Mouse (Mus musculus) limb, embryonic 13.5 days (tissue): ENCODE data around the gene Med7. TPM values are rescaled to one million over a fixed set of nuclear protein-coding genes. Genes with fewer than 3 reads are reported as not detected.

Source experiments
- ATAC-seq: fragments of 200-750 bp; cut with Nextera tagmentation; 2 replicates; pipeline ENCODE4 v1.8.0; 2017; ENCODE audit warnings: low read depth, moderate number of reproducible peaks, moderate TSS enrichment; ENCODE audit not compliant: low FRiP score
- H3K27ac ChIP-seq: fragments of 300-500 bp; sonication (generic); 2 replicates; pipeline ENCODE4 v1.5.1; 2015; ENCODE audit warnings: inconsistent platforms, mild to moderate bottlenecking, moderate library complexity
- H3K27me3 ChIP-seq: fragments of 300-500 bp; sonication (generic); 2 replicates; pipeline ENCODE4 v1.6.1; 2015; ENCODE audit warnings: mild to moderate bottlenecking, inconsistent platforms
- H3K36me3 ChIP-seq: fragments of 300-500 bp; sonication (generic); 2 replicates; pipeline ENCODE4 v1.6.1; 2015; ENCODE audit warnings: inconsistent platforms, mild to moderate bottlenecking, moderate library complexity
- H3K4me1 ChIP-seq: fragments of 300-500 bp; sonication (generic); 2 replicates; pipeline ENCODE4 v1.6.1; 2015; ENCODE audit warnings: inconsistent platforms
- H3K4me2 ChIP-seq: fragments of 300-500 bp; sonication (generic); replicated peaks from 2 replicates; pipeline ENCODE4 v1.6.1; 2015; ENCODE audit warnings: inconsistent platforms, mild to moderate bottlenecking, moderate library complexity
- H3K4me3 ChIP-seq: fragments of 300-500 bp; sonication (generic); 2 replicates; pipeline ENCODE4 v1.5.1; 2015; ENCODE audit warnings: moderate library complexity, mild to moderate bottlenecking, inconsistent platforms
- H3K9ac ChIP-seq: fragments of 300-500 bp; sonication (generic); 2 replicates; pipeline ENCODE4 v1.6.1; 2015; ENCODE audit warnings: mild to moderate bottlenecking, inconsistent platforms
- H3K9me3 ChIP-seq: fragments of 300-500 bp; sonication (generic); 2 replicates; pipeline ENCODE4 v1.6.1; 2016; ENCODE audit warnings: inconsistent platforms
- WGBS: fragments of 180-500 bp; shearing (Covaris S2); methylation state at CpG from one replicate; pipeline ENCODE4 v1.1.7; 2015; 5-methylcytosine and 5-hydroxymethylcytosine counted together
- polyA plus RNA-seq: library from polyadenylated mRNA; unstranded; fragments of >200 nt; fragmentation: Nextera tagmentation; extraction: Ambion mirVana; gene quantifications from 2 replicates; pipeline ENCODE4 v1.2.1, GENCODE M21; 2015

The Med7 gene
- polyA plus RNA-seq, 1 experiment from 2014 or later = 83.4 TPM

DNA sequence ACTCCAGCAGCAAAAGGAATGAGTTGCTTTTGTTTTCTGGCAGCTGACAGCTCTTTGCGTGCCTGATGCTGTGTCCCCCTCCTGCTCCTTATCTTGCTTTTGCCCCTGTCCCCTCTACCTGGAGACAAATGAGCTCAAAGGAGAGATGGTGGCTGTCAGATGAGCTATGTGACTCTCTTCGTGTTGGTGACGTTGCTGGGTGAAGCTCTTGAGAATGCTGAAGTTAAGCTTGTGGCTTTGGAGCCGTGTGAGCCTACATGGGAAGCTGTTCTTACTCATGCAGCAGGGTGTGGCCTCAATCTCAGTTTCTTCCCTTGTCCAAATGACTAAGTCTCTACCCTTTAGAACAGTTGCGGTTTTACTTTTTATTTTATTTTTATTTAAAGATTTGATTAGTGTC is 25.2 kb downstream of the Med7 start:
- H3K27ac ChIP-seq = no peak overlapping the region
- no peaks in the 10 kb centered on the region for H3K9me3 ChIP-seq
- no peak for ATAC-seq
- H3K4me3 ChIP-seq = no peak overlapping the region
- H3K4me1 ChIP-seq = peaks cover 6% of the 10 kb centered on the region; the same call in 1 of the 2 replicates
- H3K36me3 ChIP-seq = no peaks in the 10 kb centered on the region
- no peak overlapping the region for H3K9ac ChIP-seq
- H3K4me2 ChIP-seq = no peak overlapping the region
- H3K27me3 ChIP-seq = no peaks in the 10 kb centered on the region
- 52% methylated on average over 5 of the region's 5 CpGs for WGBS

DNA sequence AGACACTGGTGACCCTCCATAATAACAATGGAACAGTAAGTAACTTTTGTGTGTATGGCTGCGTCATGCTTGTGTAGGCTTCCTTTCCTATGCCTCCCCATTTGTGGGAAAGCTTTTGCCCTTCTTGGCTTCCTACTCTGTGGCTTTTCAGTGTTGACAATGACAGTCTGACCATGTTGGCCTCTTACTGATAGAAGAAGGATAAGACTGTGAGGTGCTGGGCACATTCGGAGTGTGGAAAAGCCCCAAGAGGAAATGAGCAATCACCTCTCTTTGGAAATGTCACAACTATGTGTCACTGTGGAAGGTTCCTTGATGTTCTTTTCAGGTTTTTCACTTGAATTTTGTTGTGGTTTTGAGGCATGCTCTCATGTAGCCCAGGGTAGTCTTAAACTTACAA is 30.2 kb downstream of the Med7 start:
- Histone ChIP-seq H3K4me3 (no peak overlapping the region), H3K4me1 (peaks cover 6% of the 10 kb centered on the region; the same call in 1 of the 2 replicates), H3K9me3 (no peaks in the 10 kb centered on the region), H3K36me3 (no peaks in the 10 kb centered on the region), H3K9ac (no peak overlapping the region), H3K27me3 (no peaks in the 10 kb centered on the region), H3K27ac (no peak overlapping the region), H3K4me2 (no peak overlapping the region)
- ATAC-seq = no peak
- 92% methylated on average over 2 of the region's 2 CpGs for WGBS

DNA sequence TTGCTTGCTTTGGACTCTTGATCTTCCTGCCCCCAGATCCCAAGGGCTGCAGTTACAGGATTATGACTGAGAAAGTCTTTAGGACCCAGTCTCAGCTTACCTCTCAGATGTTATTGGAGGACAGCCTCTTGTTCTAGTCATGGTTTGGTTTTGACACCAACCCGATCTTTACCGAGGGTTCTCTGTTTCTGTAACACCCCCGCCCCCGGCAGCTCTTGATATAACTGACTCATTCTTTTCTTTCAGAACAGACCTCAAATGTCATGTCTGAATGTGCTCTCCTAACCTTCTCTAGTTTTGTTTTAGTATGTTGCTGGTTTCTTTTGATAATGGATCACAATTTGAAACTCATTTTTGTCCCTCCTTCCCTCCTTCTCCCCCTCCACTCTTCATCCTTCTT is 37.5 kb downstream of the Med7 start:
- H3K4me3 ChIP-seq = no peak overlapping the region
- no peak for ATAC-seq
- no peaks in the 10 kb centered on the region for H3K27me3 ChIP-seq
- no peak overlapping the region for H3K4me2 ChIP-seq
- H3K27ac ChIP-seq = no peak overlapping the region
- no peak overlapping the region for H3K9ac ChIP-seq
- WGBS = 83% methylated on average over 4 of the region's 4 CpGs
- no peaks in the 10 kb centered on the region; the same call in 1 of the 2 replicates for H3K9me3 ChIP-seq
- H3K4me1 ChIP-seq = no peaks in the 10 kb centered on the region
- no peaks in the 10 kb centered on the region for H3K36me3 ChIP-seq

DNA sequence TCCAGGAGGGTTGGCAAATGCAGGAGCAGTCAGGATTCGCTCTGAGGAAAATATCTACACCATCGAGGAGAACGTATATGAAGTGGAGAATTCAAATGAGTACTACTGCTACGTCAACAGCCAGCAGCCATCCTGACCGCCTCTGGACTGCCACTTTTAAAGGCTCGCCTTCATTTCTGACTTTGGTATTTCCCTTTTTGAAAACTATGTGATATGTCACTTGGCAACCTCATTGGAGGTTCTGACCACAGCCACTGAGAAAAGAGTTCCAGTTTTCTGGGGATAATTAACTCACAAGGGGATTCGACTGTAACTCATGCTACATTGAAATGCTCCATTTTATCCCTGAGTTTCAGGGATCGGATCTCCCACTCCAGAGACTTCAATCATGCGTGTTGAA is 42.6 kb downstream of the Med7 start:
- ATAC-seq = no peak
- Histone ChIP-seq H3K27me3 (no peaks in the 10 kb centered on the region), H3K9me3 (no peaks in the 10 kb centered on the region; the same call in 1 of the 2 replicates), H3K4me3 (no peak overlapping the region), H3K36me3 (no peaks in the 10 kb centered on the region), H3K9ac (no peak overlapping the region), H3K4me2 (no peak overlapping the region), H3K4me1 (no peaks in the 10 kb centered on the region), H3K27ac (no peak overlapping the region)
- 81% methylated on average over 9 of the region's 9 CpGs for WGBS

DNA sequence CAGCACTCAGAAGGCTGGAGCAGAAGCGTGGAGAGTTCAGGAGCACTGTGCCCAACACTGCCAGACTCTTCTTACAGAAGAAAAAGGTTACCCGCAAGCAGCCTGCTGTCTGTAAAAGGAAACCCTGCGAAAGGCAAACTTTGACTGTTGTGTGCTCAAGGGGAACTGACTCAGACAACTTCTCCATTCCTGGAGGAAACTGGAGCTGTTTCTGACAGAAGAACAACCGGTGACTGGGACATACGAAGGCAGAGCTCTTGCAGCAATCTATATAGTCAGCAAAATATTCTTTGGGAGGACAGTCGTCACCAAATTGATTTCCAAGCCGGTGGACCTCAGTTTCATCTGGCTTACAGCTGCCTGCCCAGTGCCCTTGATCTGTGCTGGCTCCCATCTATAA is 43.8 kb downstream of the Med7 start:
- H3K9ac ChIP-seq = no peak overlapping the region
- H3K9me3 ChIP-seq = no peaks in the 10 kb centered on the region
- H3K27ac ChIP-seq = no peak overlapping the region
- no peak overlapping the region for H3K4me3 ChIP-seq
- 56% methylated on average over 7 of the region's 7 CpGs for WGBS
- ATAC-seq = no peak
- H3K4me2 ChIP-seq = no peak overlapping the region
- H3K36me3 ChIP-seq = no peaks in the 10 kb centered on the region
- H3K4me1 ChIP-seq = no peaks in the 10 kb centered on the region
- no peaks in the 10 kb centered on the region for H3K27me3 ChIP-seq

DNA sequence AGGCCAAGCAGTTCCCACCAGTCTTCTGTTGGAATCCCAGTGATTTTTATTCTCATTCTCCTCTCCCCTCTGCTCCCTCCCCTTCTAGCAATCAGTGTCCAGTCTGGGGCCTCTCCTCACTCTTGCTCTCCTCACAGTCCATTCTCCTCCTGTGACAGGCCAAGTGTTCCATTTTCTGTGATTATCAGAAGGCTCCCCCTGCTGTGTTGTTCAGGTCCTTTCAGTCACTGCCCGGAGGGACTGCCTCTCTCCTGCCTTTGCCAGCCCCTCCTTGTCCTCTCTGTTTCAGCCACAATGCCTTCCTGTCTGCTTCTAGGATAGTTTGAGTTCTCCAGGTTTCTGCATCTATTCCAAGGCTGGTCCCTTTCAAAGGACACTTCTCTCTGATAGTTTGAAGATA is 51.5 kb downstream of the Med7 start:
- Histone ChIP-seq H3K9me3 (no peaks in the 10 kb centered on the region), H3K27me3 (no peaks in the 10 kb centered on the region), H3K27ac (no peak overlapping the region), H3K9ac (no peak overlapping the region), H3K4me1 (no peaks in the 10 kb centered on the region), H3K4me3 (no peak overlapping the region), H3K4me2 (no peak overlapping the region), H3K36me3 (no peaks in the 10 kb centered on the region)
- WGBS = 26% methylated on average over 1 of the region's 1 CpGs
- ATAC-seq = no peak

DNA sequence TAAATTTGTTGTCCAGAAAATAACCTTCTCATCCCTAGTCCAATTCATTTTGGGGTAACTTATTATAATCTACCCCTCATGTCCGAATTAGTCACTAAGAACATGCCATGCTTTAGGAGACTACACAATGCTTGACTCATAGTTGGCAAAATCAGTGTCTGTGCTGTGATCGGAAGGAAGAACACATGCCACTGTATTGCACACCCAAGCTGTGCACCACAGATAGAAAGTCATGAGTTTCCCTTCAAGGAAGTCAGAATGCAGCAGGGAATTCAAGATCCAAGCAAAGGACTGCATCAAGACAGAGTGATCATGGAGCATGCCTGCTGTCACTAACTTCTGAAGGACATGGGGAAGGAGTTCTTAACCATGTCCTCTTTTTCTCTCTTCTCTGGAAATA is 51.9 kb downstream of the Med7 start:
- 82% methylated on average over 2 of the region's 2 CpGs for WGBS
- no peaks in the 10 kb centered on the region for H3K27me3 ChIP-seq
- H3K36me3 ChIP-seq = no peaks in the 10 kb centered on the region

More for the DNA sequence above, 51.9 kb downstream of the Med7 start:
- ATAC-seq = no peak
- Histone ChIP-seq H3K9me3 (no peaks in the 10 kb centered on the region), H3K4me1 (no peaks in the 10 kb centered on the region), H3K4me2 (no peak overlapping the region), H3K4me3 (no peak overlapping the region), H3K9ac (no peak overlapping the region), H3K27ac (no peak overlapping the region)

Other genes with a start within 250 kb of the Med7 start
- 0.15 and 0.18 TPM in 2 replicates for gene Fndc9, start 201.4 kb upstream of the Med7 start, polyA plus RNA-seq
- gene Cyfip2, start 124.1 kb upstream of the Med7 start, polyA plus RNA-seq = 11.0 and 14.1 TPM in 2 replicates
- 0.04 and 0.10 TPM in 2 replicates for gene Itk, start 47.4 kb upstream of the Med7 start, polyA plus RNA-seq
- not detected in 2 replicates for gene Fam71b, start 40.4 kb upstream of the Med7 start, polyA plus RNA-seq
- gene Havcr2, start 18.0 kb downstream of the Med7 start, polyA plus RNA-seq = 0.17 TPM in 1 of 2 replicates, not detected in the other
- gene Gm12169, start 87.3 kb downstream of the Med7 start, polyA plus RNA-seq = not detected in 2 replicates
- gene BC053393, start 134.6 kb downstream of the Med7 start, polyA plus RNA-seq = 0.09 TPM in 1 of 2 replicates, not detected in the other
- gene Dppa1, start 192.3 kb downstream of the Med7 start, polyA plus RNA-seq = 0.47 TPM in 1 of 2 replicates, not detected in the other